Mouse (Mus musculus): ENCODE measurements at regions not wholly inside any gene's neighbourhood (a gene's known extent, or its start where the extent isn't known, plus 50 kb on each side); places are given as distances from the start of the nearest gene placed in this dataset.

DNA sequence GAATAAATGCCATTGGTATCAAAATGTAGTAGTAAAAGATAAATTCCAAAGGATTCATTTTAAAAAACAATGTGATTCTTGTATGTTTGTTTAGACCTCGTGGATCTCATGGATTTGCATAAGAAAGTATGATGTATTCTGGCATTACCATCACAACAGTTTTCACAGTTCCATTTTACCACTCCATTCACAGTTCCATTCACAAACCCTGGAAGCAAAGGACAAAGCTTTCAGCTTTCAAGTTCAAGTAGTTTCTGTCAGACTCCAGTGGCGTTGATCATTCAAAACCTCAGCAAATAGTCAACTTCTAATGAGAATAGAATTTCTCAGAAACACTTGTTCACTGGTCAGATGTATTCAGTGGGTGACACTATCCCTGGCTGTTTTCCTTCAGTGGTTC is 1157.9 kb upstream of the Cntn5 start:
- no peak for TF ChIP-seq EP300 (optimal IDR thresholded peaks at IDR 0.05)
- no peak for TF ChIP-seq CTCF (IDR thresholded peaks at IDR 0.05; ENCODE audit: low read depth)
